11 mouse cellular contexts compared by ENCODE assay signal in the genomic region with DNA sequence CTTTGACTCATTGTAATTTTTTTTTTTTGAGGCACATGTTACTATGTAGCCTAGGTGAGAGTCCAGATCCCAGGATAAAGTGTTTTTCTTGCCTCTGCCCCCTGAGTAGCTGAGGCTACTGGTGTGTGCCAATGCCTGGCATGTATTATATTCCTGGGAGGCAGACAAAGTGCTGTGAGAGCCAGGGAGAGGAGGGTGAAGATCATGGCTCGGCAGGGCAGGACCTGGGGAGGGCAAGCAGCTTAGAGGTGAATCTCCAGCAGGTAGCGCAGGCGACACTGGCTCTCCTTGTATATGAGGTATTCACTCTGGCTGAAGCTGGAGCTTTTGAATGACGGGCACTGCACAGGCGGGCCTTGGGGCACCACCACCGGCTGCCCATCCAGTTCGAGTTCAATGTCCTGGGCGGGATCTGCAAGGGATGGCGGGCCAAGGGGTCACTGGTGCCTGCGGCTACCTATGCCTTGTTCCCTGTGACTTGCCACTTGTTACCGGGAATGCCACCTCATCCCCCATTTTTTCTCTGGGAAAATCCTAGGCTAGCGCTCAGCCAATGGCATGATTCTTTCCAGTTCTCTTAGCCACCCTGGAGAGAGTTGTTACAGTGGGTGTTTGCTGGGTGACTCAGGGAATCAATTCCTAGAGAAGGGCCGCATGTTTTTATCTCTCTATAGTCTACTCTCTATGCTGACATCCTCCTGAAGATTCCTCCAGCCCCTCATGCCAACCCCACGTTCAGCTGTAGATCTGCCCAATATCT. TPM values are rescaled to one million over a fixed set of nuclear protein-coding genes. Genes with fewer than 3 reads are reported as not detected.
DNase-seq lines count a peak whose midpoint lies in the region; ATAC-seq and TF ChIP-seq lines count a peak whose summit lies in the region.
"Had no signal": no experiment of that assay in that cellular context is flagged by ENCODE, and none has a peak within 500 bp of the region (broad histone marks: within the 10 kb centered on the region; RNA-seq: fewer than 3 reads in every experiment).

No protein-coding gene starts in this region.

- H3K9ac ChIP-seq in heart, embryonic 12.5 days, result no peak overlapping the region; the same call in 1 of the 2 replicates
- H3K9ac ChIP-seq in intestine, embryonic 15.5 days, result no peak overlapping the region
- no peak overlapping the region for H3K9ac ChIP-seq in stomach, postnatal 0 days (ENCODE audit: low read length)
- H3K9ac ChIP-seq in forebrain, embryonic 11.5 days (ENCODE audit: low read length), result no peak overlapping the region
- H3K9ac ChIP-seq: hindbrain, embryonic 12.5 days; midbrain, embryonic 12.5 days had no signal

- WGBS in heart, embryonic 12.5 days, result 63% methylated on average over 14 of the region's 14 CpGs
- 69% methylated on average over 14 of the region's 14 CpGs for WGBS in intestine, embryonic 15.5 days
- WGBS in stomach, postnatal 0 days, result 74% methylated on average over 14 of the region's 14 CpGs
- 63% methylated on average over 14 of the region's 14 CpGs for WGBS in forebrain, embryonic 11.5 days

- H3K36me3 ChIP-seq in heart, embryonic 12.5 days, result no peaks in the 10 kb centered on the region
- H3K36me3 ChIP-seq in intestine, embryonic 15.5 days, result no peaks in the 10 kb centered on the region
- no peaks in the 10 kb centered on the region for H3K36me3 ChIP-seq in stomach, postnatal 0 days (ENCODE audit: control insufficient read depth, insufficient read depth, low read length)
- no peaks in the 10 kb centered on the region for H3K36me3 ChIP-seq in forebrain, embryonic 11.5 days (ENCODE audit: control insufficient read depth, insufficient read depth, low read length)
- H3K36me3 ChIP-seq: hindbrain, embryonic 12.5 days; midbrain, embryonic 12.5 days had no signal

- H3K4me2 ChIP-seq in heart, embryonic 12.5 days, result peak overlapping the region; percentile 48
- peak overlapping the region; percentile 44 for H3K4me2 ChIP-seq in intestine, embryonic 15.5 days (replicated peaks)
- peak overlapping the region; percentile 38 for H3K4me2 ChIP-seq in stomach, postnatal 0 days (replicated peaks; ENCODE audit: low read depth)
- no peak overlapping the region for H3K4me2 ChIP-seq in forebrain, embryonic 11.5 days (ENCODE audit: low read depth, low read length, severe bottlenecking)
- H3K4me2 ChIP-seq: hindbrain, embryonic 12.5 days; midbrain, embryonic 12.5 days had no signal

- H3K4me1 ChIP-seq in heart, embryonic 12.5 days (replicated peaks), result peaks cover 33% of the 10 kb centered on the region
- peaks cover 34% of the 10 kb centered on the region for H3K4me1 ChIP-seq in intestine, embryonic 15.5 days (replicated peaks)
- H3K4me1 ChIP-seq in stomach, postnatal 0 days (replicated peaks; ENCODE audit: control insufficient read depth, insufficient read depth), result peaks cover 8% of the 10 kb centered on the region
- H3K4me1 ChIP-seq in forebrain, embryonic 11.5 days (replicated peaks; ENCODE audit: control insufficient read depth, insufficient read depth, low read length), result peaks cover 8% of the 10 kb centered on the region

- no peak for ATAC-seq in heart, embryonic 12.5 days (ENCODE audit: insufficient number of reproducible peaks, low FRiP score)
- ATAC-seq in intestine, embryonic 15.5 days, result no peak
- ATAC-seq in stomach, postnatal 0 days (ENCODE audit: low FRiP score, low TSS enrichment), result no peak
- ATAC-seq in forebrain, embryonic 11.5 days (replicated peaks; ENCODE audit: low FRiP score), result no peak

- no peak overlapping the region for H3K4me3 ChIP-seq in heart, embryonic 12.5 days
- H3K4me3 ChIP-seq in intestine, embryonic 15.5 days (replicated peaks), result 0 out of 2 replicates have a peak overlapping the region, but pooled peaks have one; percentile 14
- no peak overlapping the region for H3K4me3 ChIP-seq in stomach, postnatal 0 days (ENCODE audit: low read depth, low read length)
- no peak overlapping the region for H3K4me3 ChIP-seq in forebrain, embryonic 11.5 days (ENCODE audit: low read depth, low read length)
- H3K4me3 ChIP-seq: hindbrain, embryonic 12.5 days; midbrain, embryonic 12.5 days had no signal

- no peak for DNase-seq in heart, postnatal 4 days
- DNase-seq in right cerebral cortex, postnatal 25 days, result peak; percentile 5
- no peak for DNase-seq in right cerebral cortex, adult 18-20 months
- no peak for DNase-seq in stomach, postnatal 0 days (ENCODE audit: low spot score)
- no peak for DNase-seq in urinary bladder, postnatal 14 days (ENCODE audit: low spot score)
- DNase-seq in forebrain, embryonic 11.5 days (ENCODE audit: low spot score), result no peak
- DNase-seq: thymus, adult 2 months had no signal

- TF ChIP-seq CTCF in stomach, postnatal 0 days (IDR thresholded peaks at IDR 0.05; ENCODE audit: low read depth), result no peak

- TF ChIP-seq EP300 in stomach, postnatal 0 days (optimal IDR thresholded peaks at IDR 0.05), result no peak

- no peak overlapping the region for H3K27ac ChIP-seq in heart, embryonic 12.5 days (ENCODE audit: poor library complexity, severe bottlenecking)
- H3K27ac ChIP-seq in intestine, embryonic 15.5 days, result no peak overlapping the region
- 0 out of 2 replicates have a peak overlapping the region, but pooled peaks have one; percentile 40 for H3K27ac ChIP-seq in stomach, postnatal 0 days (replicated peaks)
- H3K27ac ChIP-seq in forebrain, embryonic 11.5 days (ENCODE audit: low read depth, low read length), result no peak overlapping the region
- H3K27ac ChIP-seq: hindbrain, embryonic 12.5 days; midbrain, embryonic 12.5 days had no signal

- no peaks in the 10 kb centered on the region for H3K9me3 ChIP-seq in heart, embryonic 12.5 days (replicated peaks)
- H3K9me3 ChIP-seq in intestine, embryonic 15.5 days, result no peaks in the 10 kb centered on the region
- no peaks in the 10 kb centered on the region for H3K9me3 ChIP-seq in stomach, postnatal 0 days (ENCODE audit: control insufficient read depth, low read length)
- H3K9me3 ChIP-seq in forebrain, embryonic 11.5 days (ENCODE audit: control insufficient read depth, low read length), result no peaks in the 10 kb centered on the region
- H3K9me3 ChIP-seq: hindbrain, embryonic 12.5 days; midbrain, embryonic 12.5 days had no signal

- no peaks in the 10 kb centered on the region for H3K27me3 ChIP-seq in heart, embryonic 12.5 days (replicated peaks)
- H3K27me3 ChIP-seq in intestine, embryonic 15.5 days (replicated peaks), result no peaks in the 10 kb centered on the region
- H3K27me3 ChIP-seq in stomach, postnatal 0 days (ENCODE audit: control insufficient read depth, insufficient read depth, low read length), result no peaks in the 10 kb centered on the region
- H3K27me3 ChIP-seq in forebrain, embryonic 11.5 days (ENCODE audit: control insufficient read depth, insufficient read depth, low read length), result no peaks in the 10 kb centered on the region
- H3K27me3 ChIP-seq: hindbrain, embryonic 12.5 days had no signal

RNA-seq across cellular contexts. Expression of a gene that starts 4.6 kb away (rescaled TPM):
- polyA plus RNA-seq in heart, embryonic 12.5 days (2016; fragmentation: Nextera tagmentation; extraction: Ambion mirVana), result 32.5 and 34.5 TPM in 2 replicates
- 10 to 100 TPM; 21.3 to 23.3 TPM for total RNA-seq in heart, postnatal 4 days (2021)
- polyA plus RNA-seq in intestine, embryonic 15.5 days (2015; fragmentation: Nextera tagmentation; extraction: Ambion mirVana), result 49.9 and 50.0 TPM in 2 replicates
- 22.4 and 23.3 TPM in 2 replicates for polyA plus RNA-seq in stomach, postnatal 0 days (2015; fragmentation: Nextera tagmentation; extraction: Ambion mirVana)
- polyA plus RNA-seq in forebrain, embryonic 11.5 days (2014; fragmentation: Nextera tagmentation; extraction: Ambion mirVana), result 56.5 and 63.7 TPM in 2 replicates

RNA-seq across cellular contexts. Expression of a gene that starts 5.4 kb away (rescaled TPM):
- 0.41 and 0.46 TPM in 2 replicates for polyA plus RNA-seq in heart, embryonic 12.5 days (2016; fragmentation: Nextera tagmentation; extraction: Ambion mirVana)
- under 1 TPM in 1 of 2 experiments, not detected in 1; 0.14 TPM for total RNA-seq in heart, postnatal 4 days (2021)
- 0.20 and 0.45 TPM in 2 replicates for polyA plus RNA-seq in intestine, embryonic 15.5 days (2015; fragmentation: Nextera tagmentation; extraction: Ambion mirVana)
- polyA plus RNA-seq in stomach, postnatal 0 days (2015; fragmentation: Nextera tagmentation; extraction: Ambion mirVana), result 0.15 and 0.23 TPM in 2 replicates
- 0.19 and 0.71 TPM in 2 replicates for polyA plus RNA-seq in forebrain, embryonic 11.5 days (2014; fragmentation: Nextera tagmentation; extraction: Ambion mirVana)

RNA-seq across cellular contexts. Expression of a gene that starts 5.6 kb away (rescaled TPM):
- 1.0 and 1.6 TPM in 2 replicates for polyA plus RNA-seq in heart, embryonic 12.5 days (2016; fragmentation: Nextera tagmentation; extraction: Ambion mirVana)
- 1 to 10 TPM; 7.5 to 8.3 TPM for total RNA-seq in heart, postnatal 4 days (2021)
- 2.4 and 2.5 TPM in 2 replicates for polyA plus RNA-seq in intestine, embryonic 15.5 days (2015; fragmentation: Nextera tagmentation; extraction: Ambion mirVana)
- polyA plus RNA-seq in stomach, postnatal 0 days (2015; fragmentation: Nextera tagmentation; extraction: Ambion mirVana), result 5.8 TPM in 2 replicates
- 1.2 TPM in 2 replicates for polyA plus RNA-seq in forebrain, embryonic 11.5 days (2014; fragmentation: Nextera tagmentation; extraction: Ambion mirVana)

RNA-seq across cellular contexts. Expression of a gene that starts 18.1 kb away (rescaled TPM):
- polyA plus RNA-seq in heart, embryonic 12.5 days (2016; fragmentation: Nextera tagmentation; extraction: Ambion mirVana), result 96.9 and 109 TPM in 2 replicates
- total RNA-seq in heart, postnatal 4 days (2021), result 100 to 1,000 TPM in 1 of 2 experiments, 10 to 100 TPM in 1; 96.8 to 101 TPM
- 43.7 and 49.5 TPM in 2 replicates for polyA plus RNA-seq in intestine, embryonic 15.5 days (2015; fragmentation: Nextera tagmentation; extraction: Ambion mirVana)
- 16.8 and 20.3 TPM in 2 replicates for polyA plus RNA-seq in stomach, postnatal 0 days (2015; fragmentation: Nextera tagmentation; extraction: Ambion mirVana)
- 300 and 309 TPM in 2 replicates for polyA plus RNA-seq in forebrain, embryonic 11.5 days (2014; fragmentation: Nextera tagmentation; extraction: Ambion mirVana)

RNA-seq across cellular contexts. Expression of a gene that starts 23.7 kb away (rescaled TPM):
- polyA plus RNA-seq in heart, embryonic 12.5 days (2016; fragmentation: Nextera tagmentation; extraction: Ambion mirVana), result 39.7 and 44.4 TPM in 2 replicates
- 10 to 100 TPM; 23.7 to 26.1 TPM for total RNA-seq in heart, postnatal 4 days (2021)
- polyA plus RNA-seq in intestine, embryonic 15.5 days (2015; fragmentation: Nextera tagmentation; extraction: Ambion mirVana), result 49.1 and 51.0 TPM in 2 replicates
- 23.1 and 23.2 TPM in 2 replicates for polyA plus RNA-seq in stomach, postnatal 0 days (2015; fragmentation: Nextera tagmentation; extraction: Ambion mirVana)
- 38.3 and 41.0 TPM in 2 replicates for polyA plus RNA-seq in forebrain, embryonic 11.5 days (2014; fragmentation: Nextera tagmentation; extraction: Ambion mirVana)
